Mouse (Mus musculus): ENCODE data around the gene Mmp14. TPM values are rescaled to one million over a fixed set of nuclear protein-coding genes. Genes with fewer than 3 reads are reported as not detected.

The Mmp14 gene
- polyA plus RNA-seq, 1 experiment from 2014 or later = 36.1 TPM

DNA sequence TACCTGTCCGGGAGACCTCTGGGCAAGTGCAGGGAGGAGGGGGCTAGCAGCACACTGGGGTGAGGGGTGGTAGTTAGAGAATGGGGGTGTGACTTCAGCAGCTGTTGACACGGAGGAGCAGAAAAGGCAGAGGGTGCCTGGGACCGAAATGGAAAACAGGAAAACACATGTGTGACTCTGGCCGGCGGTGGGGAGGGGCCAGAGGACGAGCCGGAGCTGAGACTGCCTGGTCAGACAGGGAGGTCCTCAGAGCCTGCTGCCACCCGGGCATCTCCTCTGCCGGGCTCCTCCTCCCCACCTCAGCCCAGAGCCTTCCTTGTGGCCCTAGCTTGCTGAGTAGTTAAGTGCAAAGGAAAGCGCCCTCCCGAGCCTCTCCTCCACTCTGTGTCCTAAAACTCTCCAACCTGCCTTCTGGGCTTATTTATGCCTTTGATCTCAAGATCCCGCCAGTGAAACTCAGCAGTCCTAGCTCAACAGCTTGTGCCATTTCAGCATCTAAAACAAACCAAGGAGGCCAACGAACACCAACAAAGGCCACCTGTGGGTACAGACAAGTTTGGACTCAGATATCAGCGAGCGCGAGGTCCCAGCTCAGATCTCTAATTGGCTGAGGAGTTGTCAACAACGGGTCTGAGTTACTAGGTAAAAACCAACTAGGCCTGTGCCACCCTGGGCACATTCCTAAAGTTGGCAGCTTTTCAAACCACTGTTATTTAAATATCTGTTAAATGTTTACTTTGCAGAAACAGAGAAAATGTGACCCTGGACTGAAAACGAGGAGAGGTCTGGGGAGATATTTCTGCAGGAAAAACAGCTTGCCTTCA lies 17.3 kb upstream of the Mmp14 start:
- no peak for DNase-seq (ENCODE audit: low spot score)

DNA sequence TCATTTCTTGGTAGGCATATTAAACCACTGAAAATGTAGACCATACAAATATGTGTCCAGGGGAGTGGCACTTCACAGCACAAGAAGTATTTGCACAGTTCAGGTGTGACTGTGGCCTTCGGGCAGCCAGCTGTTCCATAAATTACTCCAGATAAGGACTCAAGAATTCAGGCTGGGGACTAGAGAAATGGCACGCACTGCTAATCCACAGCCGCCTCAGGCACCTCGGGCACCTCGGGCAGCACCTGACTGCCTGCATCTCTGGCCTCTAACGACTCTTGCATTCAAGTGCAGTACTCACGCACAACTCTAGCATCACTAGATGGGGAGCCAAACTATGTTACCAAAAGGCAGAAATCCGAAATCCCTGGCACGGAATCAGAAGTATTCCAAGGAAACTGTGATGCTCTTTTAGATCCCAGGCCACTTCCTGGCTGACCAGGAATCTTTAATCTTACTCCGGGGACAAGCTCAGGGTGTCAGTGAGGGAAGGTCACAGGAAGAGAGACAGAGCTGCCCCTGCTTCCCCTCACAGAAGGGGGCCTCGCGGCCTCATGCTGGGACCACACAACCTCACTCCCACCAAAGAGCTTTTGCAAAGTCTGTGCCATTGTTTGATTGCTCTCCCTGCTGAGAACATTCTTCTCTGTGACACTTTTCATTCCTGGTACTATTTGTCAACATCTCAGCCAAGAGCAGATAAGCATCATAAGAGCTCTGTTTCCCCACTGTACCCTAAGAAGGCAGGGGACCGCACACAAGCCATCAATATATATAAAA lies 16.0 kb upstream of the Mmp14 start:
- no peak for DNase-seq (ENCODE audit: low spot score)

GRCm38 (mm10) chr14:54416229-54416775 lies 15.1 kb upstream of the Mmp14 start:
- DNase-seq (ENCODE audit: low spot score) = no peak

GRCm38 (mm10) chr14:54416830-54417229 lies 14.6 kb upstream of the Mmp14 start:
- no peak for DNase-seq (ENCODE audit: low spot score)

- no peak for DNase-seq (ENCODE audit: low spot score)
These were observed 13.8 kb upstream of the Mmp14 start, which contains the start of gene Slc7a7 for GRCm38 (mm10) chr14:54417623-54418081. Slc7a7 (minus strand) TSS chr14:54417780.

GRCm38 (mm10) chr14:54421014-54421413 lies 10.4 kb upstream of the Mmp14 start:
- no peak for DNase-seq (ENCODE audit: low spot score)

DNA sequence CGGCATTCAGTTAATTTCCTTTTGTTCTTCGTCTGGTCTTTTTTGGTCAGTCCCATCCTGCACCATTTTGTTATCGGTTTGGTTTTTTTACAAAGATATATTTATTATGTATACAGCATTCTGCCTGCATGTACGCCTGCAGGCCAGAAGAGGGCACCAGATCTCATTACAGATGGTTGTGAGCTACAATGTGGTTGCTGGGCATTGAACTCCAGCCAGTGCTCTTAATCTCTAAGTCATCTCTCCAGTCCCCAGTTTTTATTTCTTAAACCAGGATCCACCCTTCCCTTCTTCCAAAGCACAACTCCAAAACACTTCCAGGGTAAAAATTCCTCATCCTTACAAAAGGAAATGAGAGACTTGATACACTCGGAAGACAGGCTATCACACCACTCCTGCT lies 8.0 kb upstream of the Mmp14 start:
- peak; percentile 47 for DNase-seq (ENCODE audit: low spot score)

DNA sequence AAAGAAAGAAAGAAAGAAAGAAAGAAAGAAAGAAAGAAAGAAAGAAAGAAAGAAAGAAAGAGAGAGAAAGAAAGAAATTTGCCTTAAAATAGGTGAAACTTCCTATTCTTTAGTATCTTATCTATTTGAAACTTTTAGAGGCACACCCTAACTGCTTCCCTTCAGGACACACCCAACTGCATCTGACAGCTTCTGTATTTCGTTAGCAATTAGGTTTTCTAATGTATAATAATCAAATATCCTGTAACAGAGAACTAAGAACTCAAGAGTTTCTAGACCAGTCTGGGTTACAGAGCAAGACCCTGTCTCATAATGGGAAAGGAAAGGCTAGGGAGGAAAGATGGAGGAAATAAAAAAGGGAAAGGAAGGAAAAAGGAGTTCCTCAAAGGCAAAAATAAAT lies 6.8 kb upstream of the Mmp14 start:
- no peak for DNase-seq (ENCODE audit: low spot score)

DNA sequence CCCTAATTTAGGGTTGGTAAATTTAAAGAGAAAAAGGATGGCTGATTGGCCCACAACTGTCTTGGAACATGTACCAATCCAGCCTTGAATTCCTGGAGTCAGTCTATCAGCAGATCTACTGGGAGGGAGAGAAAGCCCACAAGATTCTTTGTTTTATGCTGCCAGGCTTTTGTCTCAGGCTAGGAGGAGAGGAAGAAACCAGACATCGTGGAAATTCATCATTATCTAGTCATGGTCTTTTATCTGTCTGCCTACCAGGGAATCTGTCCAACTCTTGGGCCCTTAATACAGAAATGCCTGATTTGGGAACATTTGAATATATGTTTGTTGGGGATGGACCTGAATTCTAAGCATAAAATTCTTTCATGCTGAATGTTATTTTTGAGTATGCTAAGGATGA lies 5.9 kb upstream of the Mmp14 start:
- DNase-seq (ENCODE audit: low spot score) = no peak

GRCm38 (mm10) chr14:54426003-54426688 lies 5.3 kb upstream of the Mmp14 start:
- no peak for DNase-seq (ENCODE audit: low spot score)

GRCm38 (mm10) chr14:54426689-54427398 lies 4.6 kb upstream of the Mmp14 start, which contains the start of gene Mrpl52:
Mrpl52 (plus strand) TSS chr14:54426909.
- DNase-seq (ENCODE audit: low spot score) = peak; percentile 85

GRCm38 (mm10) chr14:54427696-54428095 lies 3.7 kb upstream of the Mmp14 start:
- DNase-seq (ENCODE audit: low spot score) = no peak

DNA sequence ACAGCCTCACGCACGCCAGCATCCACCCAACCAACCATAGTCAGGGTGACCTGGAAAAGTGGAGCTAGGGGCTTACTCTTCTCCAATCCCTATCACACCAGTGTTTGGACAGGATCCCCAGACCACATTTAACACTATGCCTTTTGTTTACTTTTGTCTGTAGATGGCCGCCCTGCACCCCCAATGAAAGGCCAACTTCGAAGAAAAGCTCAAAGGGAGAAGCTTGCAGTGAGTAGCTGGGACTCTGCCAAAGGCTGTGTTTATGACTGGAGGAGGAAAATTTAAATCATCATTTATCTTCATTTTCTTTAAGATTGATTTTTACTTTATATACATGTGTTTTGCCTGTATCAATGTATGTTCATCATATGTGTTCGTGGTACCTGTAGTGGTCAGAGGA lies 3.0 kb upstream of the Mmp14 start:
- no peak for DNase-seq (ENCODE audit: low spot score)

GRCm38 (mm10) chr14:54429332-54430093 lies 1.9 kb upstream of the Mmp14 start:
- DNase-seq (ENCODE audit: low spot score) = peak; percentile 38

DNA sequence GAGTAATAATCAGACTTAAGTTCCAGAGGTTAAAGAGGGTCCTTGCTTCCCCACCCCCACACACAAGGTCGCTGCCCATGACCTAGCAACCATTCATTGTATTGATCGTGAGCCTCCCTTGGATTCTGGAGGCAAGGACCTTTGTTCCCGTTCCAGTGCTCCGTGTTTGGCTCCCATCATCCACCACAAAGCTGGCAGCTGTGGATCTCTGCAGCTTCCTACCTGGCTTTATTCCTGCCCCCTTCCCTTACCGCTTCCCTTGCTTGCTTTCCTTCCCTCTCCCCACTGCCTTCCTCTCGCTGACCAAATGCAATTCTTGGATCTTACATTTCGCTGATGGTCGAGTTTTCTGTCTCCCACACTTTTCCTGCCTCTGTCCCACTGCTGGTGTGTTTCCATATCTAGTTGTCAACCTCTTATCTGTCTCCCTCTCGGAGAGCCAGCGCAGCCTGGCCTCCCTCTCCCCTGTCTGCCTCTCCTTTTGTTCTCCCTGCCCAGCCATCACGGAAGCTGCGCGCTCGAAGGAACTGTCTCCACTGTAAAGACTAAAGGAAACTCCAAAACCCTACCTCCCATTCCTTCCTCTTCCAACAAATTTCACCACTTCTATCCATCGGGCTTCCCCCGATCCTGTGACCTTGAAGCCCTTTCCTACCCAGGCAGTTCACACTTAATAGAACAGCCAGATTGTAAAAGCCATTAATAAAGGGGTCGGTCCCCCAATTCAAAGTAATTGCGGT lies 836 bp upstream of the Mmp14 start:
- DNase-seq (ENCODE audit: low spot score) = no peak

GRCm38 (mm10) chr14:54432078-54432836 lies 845 bp downstream of the Mmp14 start:
- DNase-seq (ENCODE audit: low spot score) = peak; percentile 35

- DNase-seq (ENCODE audit: low spot score) = no peak
These were observed 1.7 kb downstream of the Mmp14 start for GRCm38 (mm10) chr14:54432837-54433830.

Measured in thymus, postnatal 0 days (tissue).